Mouse (Mus musculus) CH12.LX (cell line): Measurements from ENCODE around the gene Dnajb5.

Experiments used
- CTCF ChIP-seq, 2 experiments: IDR thresholded peaks in 1 of 2; conservative IDR thresholded peaks in 1 of 2; 2 replicates each; pipeline ENCODE4 v1.5.1; 2011 to 2012; ENCODE audit warnings: low read depth in 2 of 2, low read length in 2 of 2, improper control_type of control experiment in 1 of 2, inconsistent platforms in 1 of 2, mild to moderate bottlenecking in 1 of 2, moderate library complexity in 1 of 2
- E2F4 ChIP-seq: IDR thresholded peaks from 2 replicates; pipeline ENCODE4 v1.6.1; 2011; ENCODE audit warnings: low read depth, low read length, improper control_type of control experiment; ENCODE audit not compliant: insufficient replicate concordance
- MYC ChIP-seq: IDR thresholded peaks from 2 replicates; pipeline ENCODE4 v1.6.1; 2011; ENCODE audit warnings: low read depth, mild to moderate bottlenecking, improper control_type of control experiment, low read length
- NRF1 ChIP-seq: IDR thresholded peaks from 2 replicates; pipeline ENCODE4 v1.6.1; 2014; ENCODE audit warnings: low read depth, mild to moderate bottlenecking, inconsistent platforms, low read length, improper control_type of control experiment, moderate library complexity
- POLR2A ChIP-seq: IDR thresholded peaks from 2 replicates; pipeline ENCODE4 v1.6.1; 2011; ENCODE audit warnings: low read depth, mild to moderate bottlenecking, improper control_type of control experiment, low read length
- SMC3 ChIP-seq: IDR thresholded peaks from 2 replicates; pipeline ENCODE4 v1.6.1; 2011; ENCODE audit warnings: low read depth, low read length, improper control_type of control experiment
- UBTF ChIP-seq: IDR thresholded peaks from 2 replicates; pipeline ENCODE4 v1.6.1; 2012; ENCODE audit warnings: low read depth, mild to moderate bottlenecking, inconsistent platforms, low read length, improper control_type of control experiment, moderate library complexity

DNA sequence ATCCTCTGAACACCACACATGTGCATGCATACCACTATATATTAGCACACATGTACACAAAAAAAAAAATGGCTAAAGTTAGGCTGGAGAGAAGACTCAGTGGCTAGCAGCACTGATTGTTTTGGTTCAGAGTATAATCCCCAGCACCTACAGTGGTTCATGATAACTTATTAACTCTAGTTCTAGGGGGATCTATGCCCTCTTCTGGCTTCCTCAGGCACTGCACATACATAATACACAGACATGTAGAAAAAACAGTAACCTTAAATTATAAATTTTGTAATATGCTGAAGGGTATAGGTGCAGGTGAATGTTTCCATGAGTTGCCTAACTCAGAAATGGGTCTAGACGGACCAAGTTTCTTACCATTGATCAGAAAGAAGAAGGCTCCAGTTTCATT is 38.7 kb downstream of the Dnajb5 start:
- peak; percentile 15 to 28; a peak in 3 of 4 replicates for TF ChIP-seq CTCF (conservative IDR thresholded peaks at IDR 0.05 in 1 of 2, IDR thresholded peaks at IDR 0.05 in 1 of 2; ENCODE audit: low read depth in 2 of 2, low read length in 2 of 2)
- no peak for TF ChIP-seq POLR2A
- no peak for TF ChIP-seq E2F4
- no peak for TF ChIP-seq UBTF
- TF ChIP-seq MYC = no peak
- TF ChIP-seq SMC3 = no peak
- TF ChIP-seq NRF1 = no peak
